In the genomic region with DNA sequence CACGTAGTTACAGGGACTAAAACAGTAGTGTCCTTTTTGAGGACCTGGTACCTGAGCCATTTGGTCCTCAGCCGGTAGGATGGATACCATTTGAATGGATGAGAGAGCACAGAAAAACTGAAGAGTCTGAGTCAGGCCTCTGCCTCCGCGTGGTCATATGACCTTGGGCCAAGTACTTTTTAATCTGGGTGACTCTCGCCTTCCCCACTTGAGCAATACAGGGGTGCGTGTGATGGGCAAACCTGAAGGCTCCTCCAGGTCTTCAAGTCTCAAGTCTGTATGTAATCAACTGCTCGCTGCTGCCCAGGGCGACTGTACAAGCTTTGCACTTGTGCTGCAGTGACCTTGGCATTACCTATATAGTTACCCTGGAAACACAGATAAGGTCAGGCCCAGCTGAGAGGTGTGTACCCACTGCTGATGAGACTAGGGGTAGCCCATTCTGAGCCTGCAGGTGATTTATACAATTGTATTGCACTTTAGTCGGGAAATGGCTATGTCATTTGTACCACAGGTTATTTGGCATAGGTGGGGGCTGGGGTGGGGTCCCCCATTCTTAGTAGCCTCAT, we compare ENCODE assay signal across 10 mouse cellular contexts.
DNase-seq lines count a peak whose midpoint lies in the region; ATAC-seq lines count a peak whose summit lies in the region.
"Had no signal": no experiment of that assay in that cellular context is flagged by ENCODE, and none has a peak within 500 bp of the region (broad histone marks: within the 10 kb centered on the region; RNA-seq: fewer than 3 reads in every experiment).

No protein-coding gene starts in this region.

- DNase-seq in heart, embryonic 10.5 days (ENCODE audit: low spot score), result no peak
- no peak for DNase-seq in midbrain, embryonic 11.5 days (ENCODE audit: low spot score, missing footprints)
- no peak for DNase-seq in midbrain, embryonic 10.5 days (ENCODE audit: low spot score)

- no peak overlapping the region for H3K4me3 ChIP-seq in heart, embryonic 11.5 days (ENCODE audit: low read depth, low read length)
- no peak overlapping the region for H3K4me3 ChIP-seq in heart, embryonic 10.5 days
- H3K4me3 ChIP-seq in midbrain, embryonic 11.5 days (ENCODE audit: low read depth, low read length), result no peak overlapping the region
- H3K4me3 ChIP-seq in midbrain, embryonic 10.5 days, result no peak overlapping the region
- no peak overlapping the region for H3K4me3 ChIP-seq in intestine, embryonic 15.5 days (replicated peaks)
- no peak overlapping the region for H3K4me3 ChIP-seq in stomach, embryonic 16.5 days (replicated peaks; ENCODE audit: low read length)
- H3K4me3 ChIP-seq in kidney, embryonic 14.5 days (ENCODE audit: low read length), result no peak overlapping the region
- H3K4me3 ChIP-seq: liver, embryonic 13.5 days; megakaryocyte, embryonic 14.5 days had no signal

- ATAC-seq in heart, embryonic 11.5 days (replicated peaks; ENCODE audit: insufficient number of reproducible peaks, low FRiP score, low TSS enrichment), result no peak
- ATAC-seq in midbrain, embryonic 11.5 days (ENCODE audit: low FRiP score), result 0 out of 2 replicates have a peak, but pooled peaks have one; percentile 19
- peak; percentile 52 for ATAC-seq in intestine, embryonic 15.5 days
- peak; percentile 68; the same call in 1 of the 2 replicates for ATAC-seq in stomach, embryonic 16.5 days (ENCODE audit: insufficient read depth, low FRiP score)
- no peak for ATAC-seq in kidney, embryonic 14.5 days (ENCODE audit: low FRiP score, low TSS enrichment)
- ATAC-seq in cerebellum, adult (ENCODE audit: insufficient number of reproducible peaks, low FRiP score, low TSS enrichment), result no peak

- 0 out of 2 replicates have a peak overlapping the region, but pooled peaks have one; percentile 11 for H3K9ac ChIP-seq in heart, embryonic 11.5 days (ENCODE audit: low read depth, low read length)
- H3K9ac ChIP-seq in midbrain, embryonic 11.5 days (ENCODE audit: low read length), result no peak overlapping the region
- H3K9ac ChIP-seq in intestine, embryonic 15.5 days, result no peak overlapping the region
- H3K9ac ChIP-seq in stomach, embryonic 16.5 days (ENCODE audit: low read length), result no peak overlapping the region
- no peak overlapping the region for H3K9ac ChIP-seq in kidney, embryonic 14.5 days (ENCODE audit: low read depth, low read length)
- H3K9ac ChIP-seq: liver, embryonic 13.5 days had no signal

- H3K4me2 ChIP-seq in heart, embryonic 11.5 days, result no peak overlapping the region
- H3K4me2 ChIP-seq in midbrain, embryonic 11.5 days, result no peak overlapping the region
- H3K4me2 ChIP-seq in intestine, embryonic 15.5 days (replicated peaks), result no peak overlapping the region
- H3K4me2 ChIP-seq in stomach, embryonic 16.5 days (ENCODE audit: low read depth, low read length), result no peak overlapping the region
- H3K4me2 ChIP-seq in kidney, embryonic 14.5 days (replicated peaks; ENCODE audit: low read depth, low read length), result no peak overlapping the region
- H3K4me2 ChIP-seq: liver, embryonic 13.5 days had no signal

- peaks cover 4% of the 10 kb centered on the region for H3K4me1 ChIP-seq in heart, embryonic 11.5 days (ENCODE audit: control insufficient read depth, insufficient read depth, low read length)
- peaks cover 8% of the 10 kb centered on the region for H3K4me1 ChIP-seq in heart, embryonic 10.5 days
- H3K4me1 ChIP-seq in midbrain, embryonic 11.5 days (ENCODE audit: control insufficient read depth, insufficient read depth, low read length), result no peaks in the 10 kb centered on the region
- no peaks in the 10 kb centered on the region; the same call in none of the 2 replicates for H3K4me1 ChIP-seq in midbrain, embryonic 10.5 days
- H3K4me1 ChIP-seq in intestine, embryonic 15.5 days (replicated peaks), result 0 out of 2 replicates have a peak, but pooled peaks cover 2% of the 10 kb centered on the region
- H3K4me1 ChIP-seq in stomach, embryonic 16.5 days (ENCODE audit: control insufficient read depth, insufficient read depth, low read length), result 0 out of 2 replicates have a peak, but pooled peaks cover 3% of the 10 kb centered on the region
- H3K4me1 ChIP-seq in kidney, embryonic 14.5 days (ENCODE audit: control insufficient read depth, insufficient read depth, low read length), result no peaks in the 10 kb centered on the region

- H3K9me3 ChIP-seq in heart, embryonic 11.5 days (replicated peaks; ENCODE audit: control insufficient read depth, low read length), result no peaks in the 10 kb centered on the region
- H3K9me3 ChIP-seq in heart, embryonic 10.5 days, result no peaks in the 10 kb centered on the region
- no peaks in the 10 kb centered on the region for H3K9me3 ChIP-seq in midbrain, embryonic 11.5 days (ENCODE audit: control insufficient read depth, low read length)
- H3K9me3 ChIP-seq in midbrain, embryonic 10.5 days (replicated peaks), result no peaks in the 10 kb centered on the region
- H3K9me3 ChIP-seq in intestine, embryonic 15.5 days, result no peaks in the 10 kb centered on the region
- no peaks in the 10 kb centered on the region for H3K9me3 ChIP-seq in stomach, embryonic 16.5 days (replicated peaks; ENCODE audit: control insufficient read depth, low read length)
- no peaks in the 10 kb centered on the region for H3K9me3 ChIP-seq in kidney, embryonic 14.5 days (ENCODE audit: control insufficient read depth, low read length)
- H3K9me3 ChIP-seq: liver, embryonic 13.5 days; megakaryocyte, embryonic 14.5 days had no signal

- H3K27ac ChIP-seq in heart, embryonic 11.5 days (ENCODE audit: low read depth, low read length), result no peak overlapping the region
- H3K27ac ChIP-seq in heart, embryonic 10.5 days, result no peak overlapping the region; the same call in 1 of the 2 replicates
- no peak overlapping the region for H3K27ac ChIP-seq in midbrain, embryonic 11.5 days (ENCODE audit: low read depth, low read length)
- no peak overlapping the region for H3K27ac ChIP-seq in midbrain, embryonic 10.5 days (replicated peaks)
- no peak overlapping the region for H3K27ac ChIP-seq in intestine, embryonic 15.5 days
- no peak overlapping the region for H3K27ac ChIP-seq in stomach, embryonic 16.5 days (ENCODE audit: low read length)
- H3K27ac ChIP-seq in kidney, embryonic 14.5 days (ENCODE audit: low read depth, low read length), result no peak overlapping the region
- H3K27ac ChIP-seq: liver, embryonic 13.5 days had no signal

- H3K27me3 ChIP-seq in heart, embryonic 11.5 days (ENCODE audit: control insufficient read depth, insufficient read depth, low read length), result no peaks in the 10 kb centered on the region
- no peaks in the 10 kb centered on the region for H3K27me3 ChIP-seq in heart, embryonic 10.5 days (ENCODE audit: insufficient read depth, poor library complexity, severe bottlenecking)
- no peaks in the 10 kb centered on the region for H3K27me3 ChIP-seq in midbrain, embryonic 11.5 days (ENCODE audit: control insufficient read depth, insufficient read depth, low read length)
- no peaks in the 10 kb centered on the region for H3K27me3 ChIP-seq in midbrain, embryonic 10.5 days (ENCODE audit: low read depth, poor library complexity, severe bottlenecking)
- H3K27me3 ChIP-seq in intestine, embryonic 15.5 days (replicated peaks), result no peaks in the 10 kb centered on the region
- H3K27me3 ChIP-seq in stomach, embryonic 16.5 days (ENCODE audit: control insufficient read depth, insufficient read depth, low read length), result no peaks in the 10 kb centered on the region
- no peaks in the 10 kb centered on the region for H3K27me3 ChIP-seq in kidney, embryonic 14.5 days (ENCODE audit: control insufficient read depth, insufficient read depth, low read length)
- H3K27me3 ChIP-seq: liver, embryonic 13.5 days; megakaryocyte, embryonic 14.5 days had no signal

- WGBS in heart, embryonic 11.5 days (ENCODE audit: insufficient replicate concordance), result 63% methylated on average over 9 of the region's 9 CpGs
- 65% methylated on average over 9 of the region's 9 CpGs for WGBS in heart, embryonic 10.5 days
- WGBS in midbrain, embryonic 11.5 days, result 92% methylated on average over 9 of the region's 9 CpGs
- 91% methylated on average over 9 of the region's 9 CpGs for WGBS in midbrain, embryonic 10.5 days
- 77% methylated on average over 9 of the region's 9 CpGs for WGBS in intestine, embryonic 15.5 days
- 69% methylated on average over 9 of the region's 9 CpGs for WGBS in stomach, embryonic 16.5 days
- WGBS in kidney, embryonic 14.5 days, result 88% methylated on average over 9 of the region's 9 CpGs

- no peaks in the 10 kb centered on the region for H3K36me3 ChIP-seq in heart, embryonic 11.5 days (ENCODE audit: control insufficient read depth, insufficient read depth, low read length)
- no peaks in the 10 kb centered on the region for H3K36me3 ChIP-seq in heart, embryonic 10.5 days
- H3K36me3 ChIP-seq in midbrain, embryonic 11.5 days (ENCODE audit: control insufficient read depth, insufficient read depth, low read length), result peaks cover 2% of the 10 kb centered on the region
- peaks cover 34% of the 10 kb centered on the region for H3K36me3 ChIP-seq in midbrain, embryonic 10.5 days
- no peaks in the 10 kb centered on the region for H3K36me3 ChIP-seq in intestine, embryonic 15.5 days
- no peaks in the 10 kb centered on the region for H3K36me3 ChIP-seq in stomach, embryonic 16.5 days (ENCODE audit: control insufficient read depth, insufficient read depth, low read length)
- no peaks in the 10 kb centered on the region for H3K36me3 ChIP-seq in kidney, embryonic 14.5 days (ENCODE audit: control insufficient read depth, insufficient read depth, low read length)
- H3K36me3 ChIP-seq: liver, embryonic 13.5 days had no signal

Comparison
In these comparisons a context has a peak if more than half of its experiments do, and no peak if none do; other contexts are left out.
1. ATAC-seq: peak in midbrain, embryonic 11.5 days (single experiment), intestine, embryonic 15.5 days (single experiment) and stomach, embryonic 16.5 days (single experiment); none in heart, embryonic 11.5 days (single experiment), kidney, embryonic 14.5 days (single experiment) and cerebellum, adult (single experiment).